Comparison of ENCODE assay signal across 14 mouse cellular contexts in the genomic region with DNA sequence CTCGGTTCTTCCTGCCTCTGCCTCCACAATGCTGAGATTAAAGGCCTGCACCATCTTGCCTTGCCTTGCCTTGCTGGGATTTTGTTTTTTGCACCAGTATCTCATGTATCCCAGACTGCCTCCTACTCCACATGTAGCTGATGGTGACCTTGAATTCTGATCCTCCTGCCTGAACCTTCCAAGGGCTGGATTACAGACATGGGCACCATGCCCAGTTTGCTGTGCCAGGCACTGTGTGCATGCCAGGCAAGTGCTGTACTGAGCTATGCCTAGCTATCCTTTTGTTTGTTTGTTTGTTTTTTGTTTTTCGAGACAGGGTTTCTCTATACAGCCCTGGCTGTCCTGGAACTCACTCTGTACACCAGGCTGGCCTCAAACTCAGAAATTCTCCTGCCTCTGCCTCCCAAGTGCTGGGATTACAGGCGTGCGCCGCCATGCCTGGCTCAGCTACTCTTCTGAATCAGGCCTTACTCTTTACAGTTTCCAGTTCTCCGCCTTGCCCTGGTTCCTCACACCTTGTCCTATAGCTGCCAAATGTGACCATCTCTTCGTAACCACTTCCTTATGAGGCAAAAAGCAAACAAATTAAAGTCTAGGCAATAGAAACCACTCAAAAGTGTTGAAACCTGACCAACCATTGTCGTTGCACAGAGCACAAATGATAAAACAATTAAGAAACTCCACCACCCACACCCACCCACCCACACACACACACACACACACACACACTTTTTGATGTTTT. TPM values are rescaled to one million over a fixed set of nuclear protein-coding genes. Genes with fewer than 3 reads are reported as not detected.
DNase-seq lines count a peak whose midpoint lies in the region; ATAC-seq lines count a peak whose summit lies in the region.
"Had no signal": no experiment of that assay in that cellular context is flagged by ENCODE, and none has a peak within 500 bp of the region (broad histone marks: within the 10 kb centered on the region; RNA-seq: fewer than 3 reads in every experiment).

No protein-coding gene starts in this region.

- ATAC-seq in forebrain, embryonic 14.5 days: no peak
- ATAC-seq: forebrain, embryonic 15.5 days had no signal

- no peak overlapping the region for H3K4me2 ChIP-seq in forebrain, embryonic 14.5 days (ENCODE audit: low read length)
- H3K4me2 ChIP-seq: forebrain, embryonic 15.5 days; limb, embryonic 13.5 days had no signal

- no peak overlapping the region for H3K9ac ChIP-seq in forebrain, embryonic 14.5 days (ENCODE audit: low read length)
- H3K9ac ChIP-seq: forebrain, embryonic 15.5 days; limb, embryonic 13.5 days had no signal

- DNase-seq in kidney, adult 11 months: peak; percentile 70
- no peak for DNase-seq in kidney, postnatal 4 days
- peak; percentile 71 for DNase-seq in adipocyte (ENCODE audit: low spot score)
- peak; percentile 84 to 86 for DNase-seq in adrenal gland, postnatal 36 days
- peak; percentile 45 for DNase-seq in kidney, postnatal 14 days
- DNase-seq in embryo, embryonic 10 days (ENCODE audit: low spot score): no peak
- DNase-seq in forebrain, embryonic 14.5 days (ENCODE audit: low spot score): no peak
- no peak for DNase-seq in thymus, postnatal 10 days (ENCODE audit: low spot score in 2 of 2)

- H3K27me3 ChIP-seq in forebrain, embryonic 14.5 days (replicated peaks; ENCODE audit: control insufficient read depth, insufficient read depth, low read length): no peaks in the 10 kb centered on the region
- H3K27me3 ChIP-seq: CH12.LX; forebrain, embryonic 15.5 days; limb, embryonic 13.5 days had no signal

- no peaks in the 10 kb centered on the region for H3K4me1 ChIP-seq in forebrain, embryonic 14.5 days (ENCODE audit: control insufficient read depth, insufficient read depth, low read length)
- H3K4me1 ChIP-seq: embryonic facial prominence, embryonic 10.5 days; forebrain, embryonic 15.5 days; hindbrain, embryonic 10.5 days; limb, embryonic 13.5 days had no signal

- no peak overlapping the region for H3K4me3 ChIP-seq in forebrain, embryonic 14.5 days (ENCODE audit: low read depth, low read length)
- H3K4me3 ChIP-seq: embryonic facial prominence, embryonic 10.5 days; forebrain, embryonic 15.5 days; hindbrain, embryonic 10.5 days; limb, embryonic 13.5 days had no signal

- H3K27ac ChIP-seq in forebrain, embryonic 14.5 days (ENCODE audit: low read depth, low read length): no peak overlapping the region
- H3K27ac ChIP-seq: embryonic facial prominence, embryonic 10.5 days; forebrain, embryonic 15.5 days; hindbrain, embryonic 10.5 days; limb, embryonic 13.5 days; macrophage had no signal

- 93% methylated on average over 8 of the region's 8 CpGs for WGBS in forebrain, embryonic 14.5 days

- H3K9me3 ChIP-seq in forebrain, embryonic 14.5 days (replicated peaks; ENCODE audit: control insufficient read depth, low read length): no peaks in the 10 kb centered on the region
- H3K9me3 ChIP-seq: embryonic facial prominence, embryonic 10.5 days; forebrain, embryonic 15.5 days; hindbrain, embryonic 10.5 days; limb, embryonic 13.5 days had no signal

- no peaks in the 10 kb centered on the region for H3K36me3 ChIP-seq in forebrain, embryonic 14.5 days (ENCODE audit: control insufficient read depth, insufficient read depth, low read length)
- H3K36me3 ChIP-seq: forebrain, embryonic 15.5 days had no signal

RNA-seq across cellular contexts. Expression of a gene that starts 7.0 kb away (rescaled TPM):
- 100 to 1,000 TPM; 222 to 238 TPM for total RNA-seq in adrenal gland, postnatal 36 days (2021)
- polyA plus RNA-seq in forebrain, embryonic 14.5 days (2014; fragmentation: Nextera tagmentation; extraction: Ambion mirVana): 34.0 and 37.8 TPM in 2 replicates

RNA-seq across cellular contexts. Expression of a gene that starts 25.6 kb away (rescaled TPM):
- 100 to 1,000 TPM; 295 to 376 TPM for total RNA-seq in adrenal gland, postnatal 36 days (2021)
- polyA plus RNA-seq in forebrain, embryonic 14.5 days (2014; fragmentation: Nextera tagmentation; extraction: Ambion mirVana): 6.6 and 8.4 TPM in 2 replicates

RNA-seq across cellular contexts. Expression of a gene that starts 25.6 kb away (rescaled TPM):
- 10 to 100 TPM; 16.0 to 17.4 TPM for total RNA-seq in adrenal gland, postnatal 36 days (2021)
- polyA plus RNA-seq in forebrain, embryonic 14.5 days (2014; fragmentation: Nextera tagmentation; extraction: Ambion mirVana): 19.2 and 20.1 TPM in 2 replicates

Comparison
In these comparisons a context has a peak if more than half of its experiments do, and no peak if none do; other contexts are left out.
1. DNase-seq: peak in kidney, adult 11 months (single experiment), adipocyte (single experiment), adrenal gland, postnatal 36 days (2 of 2) and kidney, postnatal 14 days (single experiment); none in kidney, postnatal 4 days (0 of 2), embryo, embryonic 10 days (single experiment), forebrain, embryonic 14.5 days (single experiment) and thymus, postnatal 10 days (0 of 2).